Mouse (Mus musculus) kidney, postnatal 25 days (tissue): Measurements from ENCODE around the gene Tyw1.

Source experiments
- DNase-seq, 2 experiments: peaks; one replicate each; pipeline ENCODE4 v3.0.0; 2021; ENCODE audit warnings: mixed read lengths in 2 of 2

The Tyw1 gene

GRCm38 (mm10) chr5:130319783-130320182 lies 64.4 kb downstream of the Tyw1 start:
- no peak for DNase-seq

DNA sequence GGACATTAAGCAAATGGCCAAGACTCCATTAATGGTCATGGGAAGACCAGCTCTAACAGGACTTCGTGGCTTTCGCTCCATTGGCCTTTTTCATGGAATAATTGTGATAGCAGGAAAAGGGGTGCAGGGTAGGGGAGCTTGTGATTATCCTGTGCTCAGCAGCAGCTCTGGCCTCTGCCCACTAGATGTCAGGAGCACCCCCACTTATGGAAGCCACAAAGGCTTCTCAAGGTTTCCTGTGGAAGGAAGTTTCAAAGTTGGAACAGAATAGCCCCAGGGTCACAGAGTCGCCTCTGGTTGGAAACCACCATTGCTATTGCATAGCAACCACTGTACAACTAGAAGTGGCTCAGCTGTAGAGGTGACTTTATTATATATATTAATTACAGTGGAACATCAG lies 65.1 kb downstream of the Tyw1 start:
- DNase-seq: peak in 1 of 2 experiments; percentile 25

DNA sequence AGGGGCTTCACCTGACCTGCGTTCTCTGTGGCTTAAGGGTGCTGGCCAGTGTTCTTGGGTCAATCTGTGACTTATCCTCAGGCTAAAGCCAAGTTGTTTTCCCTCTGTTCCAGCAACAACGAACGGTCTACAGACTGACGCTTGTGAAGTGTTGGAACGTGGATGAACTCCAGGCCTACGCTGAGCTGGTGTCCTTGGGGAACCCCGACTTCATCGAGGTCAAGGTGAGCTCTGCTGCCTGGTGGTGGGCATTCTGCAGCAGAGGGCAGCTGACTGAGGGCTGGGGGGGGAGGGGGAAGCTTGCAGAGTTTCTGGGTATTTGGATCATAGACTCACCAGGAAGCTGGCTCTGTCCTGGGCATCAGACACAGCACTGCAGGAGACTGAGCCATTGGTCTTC lies 70.1 kb downstream of the Tyw1 start:
- DNase-seq: no peak

DNA sequence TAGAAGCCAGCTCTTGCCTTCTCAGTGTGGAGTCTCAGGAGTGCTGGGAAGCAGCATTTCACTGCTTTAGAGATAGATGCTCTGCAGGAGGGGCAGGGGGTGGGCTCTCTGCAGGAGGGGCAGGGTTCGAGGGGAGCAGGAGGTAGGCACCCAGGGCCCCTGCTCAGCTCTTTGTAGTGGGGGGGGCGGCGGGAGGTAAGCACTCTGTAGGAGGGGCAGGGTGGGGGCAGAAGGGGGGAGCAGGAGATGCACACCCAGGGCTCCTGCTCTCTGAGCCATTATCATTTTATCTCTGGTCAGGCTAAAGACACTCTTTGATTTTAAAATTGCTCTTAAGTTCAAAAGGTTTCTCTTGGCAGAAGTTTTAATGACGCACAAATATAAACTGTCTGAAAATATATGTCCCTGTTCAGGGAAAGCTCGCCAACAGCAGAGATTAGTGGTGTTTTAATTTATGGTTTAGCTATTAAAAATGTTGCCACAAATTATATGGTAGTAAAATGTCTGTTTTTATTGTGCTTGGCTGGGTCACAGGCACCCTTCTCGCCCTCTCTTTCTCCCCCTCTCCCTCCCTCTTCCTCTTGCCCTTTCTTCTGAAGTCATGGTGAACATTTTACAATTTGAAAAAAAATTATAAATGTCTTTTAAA lies 72.3 kb downstream of the Tyw1 start:
- peak in 1 of 2 experiments; percentile 6 for DNase-seq

GRCm38 (mm10) chr5:130328366-130328765 lies 72.9 kb downstream of the Tyw1 start:
- DNase-seq: no peak

- no peak for DNase-seq
Measured at GRCm38 (mm10) chr5:130329889-130330288, 74.5 kb downstream of the Tyw1 start.

DNA sequence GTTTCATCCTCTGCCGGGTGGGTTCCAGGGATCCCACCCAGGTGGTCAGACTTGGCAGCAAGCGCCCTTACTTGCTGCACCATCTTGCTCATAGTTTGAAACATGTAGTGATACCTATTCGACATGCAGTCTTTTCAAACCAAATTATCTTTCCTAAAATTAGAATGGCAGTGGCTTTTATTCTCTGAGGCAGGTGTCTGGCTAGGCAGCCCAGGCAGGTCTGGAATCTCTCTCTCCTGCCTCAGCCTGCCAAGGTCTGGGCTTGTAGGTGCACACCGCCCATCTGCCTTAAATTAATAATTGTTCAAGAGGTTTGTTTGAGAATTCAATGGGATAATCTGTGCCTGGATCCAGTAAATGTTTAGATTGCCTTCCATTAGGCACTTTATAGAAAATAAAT lies 75.4 kb downstream of the Tyw1 start:
- no peak for DNase-seq

DNA sequence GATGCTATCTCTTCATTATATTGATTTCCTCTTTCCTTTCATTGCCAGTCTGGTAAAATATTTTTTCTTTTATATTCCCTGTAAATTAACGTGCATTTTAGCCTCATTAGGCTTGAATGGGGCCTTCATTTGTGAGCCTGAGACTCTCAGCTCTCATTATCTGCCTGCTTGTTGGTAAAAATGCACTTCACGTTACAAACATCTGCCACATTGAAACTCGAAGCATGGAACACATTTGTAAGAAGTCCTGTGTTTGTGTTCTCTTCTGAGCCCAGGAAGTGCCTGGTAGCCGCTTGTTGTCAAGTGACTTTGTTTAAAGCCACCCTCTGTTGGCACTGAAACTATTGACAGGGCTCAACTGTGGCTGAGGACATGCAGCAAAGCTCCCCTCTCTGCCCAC lies 75.8 kb downstream of the Tyw1 start:
- DNase-seq: no peak

DNA sequence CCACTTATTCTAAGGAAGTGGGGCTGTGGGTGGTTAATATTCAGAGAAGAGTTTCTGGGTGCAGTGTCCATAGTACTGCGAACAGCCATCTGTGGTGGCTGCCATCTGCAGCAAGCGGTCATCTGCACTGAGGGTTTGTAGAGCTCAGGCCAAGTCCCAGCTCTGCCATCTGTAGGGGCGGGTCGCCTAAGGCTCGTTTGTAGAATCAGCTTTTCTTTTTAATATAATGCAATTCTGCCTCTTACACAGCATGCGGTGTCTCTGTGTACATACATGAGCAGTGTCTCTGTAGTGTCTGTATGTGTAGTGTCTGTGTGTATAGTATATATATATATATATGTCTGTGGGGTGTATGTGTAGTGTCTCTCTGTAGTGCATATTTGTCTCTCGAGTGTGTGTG lies 78.1 kb downstream of the Tyw1 start:
- DNase-seq: no peak

- no peak for DNase-seq
Measured at GRCm38 (mm10) chr5:130333971-130334370, 78.6 kb downstream of the Tyw1 start.

GRCm38 (mm10) chr5:130335462-130335861 lies 80.0 kb downstream of the Tyw1 start:
- no peak for DNase-seq

DNA sequence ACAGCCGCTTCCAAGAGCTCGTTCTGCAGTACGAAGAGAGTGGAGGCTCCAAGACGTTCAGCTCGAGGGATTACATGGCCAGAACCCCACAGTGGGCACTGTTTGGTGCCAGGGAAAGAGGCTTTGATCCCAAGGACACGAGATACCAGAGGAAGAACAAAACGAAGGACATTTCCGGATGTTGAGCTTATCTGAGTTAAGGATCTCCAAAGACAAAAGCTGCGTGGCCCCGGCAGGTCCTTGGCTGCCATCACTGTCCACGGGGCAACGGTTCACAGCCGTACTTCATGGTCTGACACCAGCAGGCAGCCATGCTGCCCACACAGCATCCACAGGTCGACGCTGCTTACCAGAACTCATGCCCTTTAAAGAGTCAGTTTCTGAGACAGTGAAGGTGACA lies 85.2 kb downstream of the Tyw1 start:
- no peak for DNase-seq

DNA sequence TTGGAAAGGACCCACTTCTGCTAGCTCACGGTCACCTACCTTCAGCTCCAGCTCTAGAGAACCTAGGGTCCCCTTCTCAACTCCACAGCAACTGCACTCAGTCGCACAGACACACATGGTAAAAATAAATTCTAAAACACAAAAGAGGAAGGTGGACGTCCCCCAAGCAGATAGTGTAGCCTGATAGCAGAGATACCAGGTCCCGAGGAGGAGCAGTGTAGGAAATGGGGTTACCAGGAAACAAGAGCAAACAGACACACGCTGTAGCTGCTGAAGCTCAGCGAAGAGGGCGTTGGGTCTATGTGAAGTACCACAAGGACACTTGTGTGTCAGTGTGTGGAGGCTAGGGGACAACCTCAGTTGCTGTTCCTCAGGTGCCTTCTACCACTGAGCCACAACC lies 89.6 kb downstream of the Tyw1 start:
- DNase-seq: no peak

GRCm38 (mm10) chr5:130345871-130346270 lies 90.5 kb downstream of the Tyw1 start:
- peak; percentile 16 to 45 for DNase-seq

DNA sequence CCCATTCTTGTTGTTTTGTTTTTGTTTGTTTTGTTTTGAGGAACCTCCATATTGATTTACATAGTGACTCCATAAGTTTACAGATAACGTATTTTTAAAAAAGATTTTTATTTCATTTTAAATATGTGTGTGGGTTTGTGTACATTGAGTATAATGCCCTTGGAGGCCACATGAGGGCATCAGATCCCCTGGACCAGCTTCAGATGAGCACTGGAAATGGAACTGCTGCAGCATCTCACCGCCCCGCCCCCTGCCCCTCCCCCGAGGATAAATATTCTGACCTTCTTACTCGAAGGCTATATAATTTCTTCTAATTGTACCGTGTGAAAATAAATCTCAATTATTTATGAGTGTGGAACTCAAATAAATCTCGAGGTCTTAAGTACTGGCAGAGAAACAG lies 99.8 kb downstream of the Tyw1 start:
- no peak for DNase-seq

GRCm38 (mm10) chr5:130363111-130363510 lies 107.7 kb downstream of the Tyw1 start:
- no peak for DNase-seq

- peak in 1 of 2 experiments; percentile 6 for DNase-seq
Measured at GRCm38 (mm10) chr5:130363773-130364172, 108.4 kb downstream of the Tyw1 start.

GRCm38 (mm10) chr5:130368236-130368635 lies 112.8 kb downstream of the Tyw1 start:
- DNase-seq: no peak

DNA sequence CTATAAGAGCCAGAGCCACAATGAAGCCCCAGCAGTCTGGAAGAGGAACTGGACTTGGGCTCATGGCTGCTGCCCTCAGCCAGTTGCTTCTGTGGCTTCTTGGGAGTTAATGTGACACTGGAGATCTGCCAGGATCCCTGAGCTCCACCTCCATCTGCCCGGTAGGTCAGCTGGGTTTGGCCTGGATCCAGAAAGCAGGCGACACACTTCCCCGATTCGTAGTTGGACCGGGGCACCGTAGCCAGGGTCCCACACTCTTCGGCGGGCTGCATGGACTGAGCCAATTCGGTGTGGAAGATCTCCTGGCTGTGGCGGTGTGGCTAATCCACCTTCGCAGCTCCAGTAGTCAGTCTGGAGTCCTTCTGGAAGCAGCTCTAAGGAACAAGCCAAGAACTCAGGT lies 113.8 kb downstream of the Tyw1 start, which contains the start of gene Caln1:
TSS of gene Caln1 (plus strand) at position 219 of the 400 bp plus-strand sequence.
- peak; percentile 57 to 68 for DNase-seq

DNA sequence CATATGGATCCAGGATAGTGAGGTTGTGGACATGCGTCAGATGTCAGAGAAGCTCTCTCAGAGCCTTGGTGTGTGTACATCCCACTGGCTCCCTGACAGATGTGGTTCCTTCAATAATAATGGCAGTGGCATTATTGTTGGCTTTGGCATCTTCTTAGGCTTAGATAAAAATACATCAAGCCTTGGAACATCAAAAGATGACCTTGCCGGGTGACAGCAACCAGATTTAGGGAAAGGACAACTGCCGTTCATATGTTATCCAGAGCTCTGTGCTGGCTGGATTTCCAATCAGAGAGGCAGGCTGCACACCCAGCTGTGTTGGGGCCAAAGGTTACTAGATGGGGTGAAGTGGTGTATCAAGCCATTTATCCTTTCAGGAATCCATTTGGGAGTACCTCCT lies 120.0 kb downstream of the Tyw1 start:
- DNase-seq: no peak

DNA sequence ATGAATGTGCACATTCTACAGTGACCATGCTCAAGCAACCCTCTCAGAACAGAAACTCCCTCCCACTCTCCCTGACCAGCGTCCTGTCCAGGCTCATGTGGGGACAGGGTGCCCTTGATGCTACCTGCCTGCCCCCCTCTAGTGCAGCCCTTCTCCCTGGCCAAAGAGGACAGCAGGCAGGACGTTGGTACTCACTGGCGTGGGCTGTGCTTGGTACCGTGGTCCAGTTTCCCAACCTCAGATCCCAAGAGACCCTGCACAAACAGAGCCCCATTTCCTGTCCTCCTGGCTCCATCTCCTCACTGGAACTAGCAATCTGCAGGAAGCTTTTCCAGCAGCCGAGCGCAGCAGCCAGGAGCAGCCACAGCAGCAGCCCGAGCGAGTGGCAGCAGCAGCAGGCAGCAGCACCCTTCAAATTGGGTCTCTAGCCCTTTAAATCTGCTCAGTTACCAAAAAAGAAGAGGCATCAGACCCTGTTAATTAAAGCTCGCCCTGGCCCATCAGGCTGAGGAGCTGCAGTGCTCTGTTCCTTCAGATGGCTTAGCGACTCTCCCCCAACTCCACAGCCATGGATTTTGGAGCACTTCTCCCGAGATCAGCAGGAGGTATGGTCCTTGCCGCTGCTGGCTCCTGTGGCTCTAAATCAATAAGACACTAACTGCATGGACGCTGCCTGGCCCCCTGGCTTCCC lies 128.9 kb downstream of the Tyw1 start, which contains the start of gene A330070K13Rik:
TSS of gene A330070K13Rik (minus strand) at position 410 of the 691 bp plus-strand sequence.
- no peak for DNase-seq

DNA sequence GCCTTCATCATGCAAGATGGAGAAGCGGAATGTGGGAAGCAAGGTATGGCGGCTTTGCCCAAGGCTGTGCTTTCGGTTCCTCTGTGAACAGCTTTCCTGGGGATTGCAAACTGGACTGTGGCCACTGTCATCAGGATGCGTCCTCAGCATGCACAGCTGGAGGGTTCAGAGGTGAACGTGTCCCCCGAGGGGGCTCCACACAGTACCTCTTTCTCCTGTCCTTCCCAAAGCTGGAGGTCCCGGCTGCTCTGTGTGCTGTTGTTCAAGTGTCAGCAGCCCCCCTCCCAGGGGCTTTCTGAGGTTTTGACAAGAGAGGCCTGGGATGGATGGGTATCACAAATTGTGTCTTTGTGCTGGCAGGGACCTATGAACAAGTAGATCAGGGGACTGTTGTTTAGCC lies 131.0 kb downstream of the Tyw1 start:
- no peak for DNase-seq
